Mouse (Mus musculus) midbrain, embryonic 16.5 days (tissue): ENCODE measurements around the gene Gm14085. TPM values are rescaled to one million over a fixed set of nuclear protein-coding genes. Genes with fewer than 3 reads are reported as not detected.

Experiments
- ATAC-seq: fragments of 200-750 bp; cut with Nextera tagmentation; 2 replicates; pipeline ENCODE4 v1.8.0; 2017; ENCODE audit warnings: moderate TSS enrichment
- H3K27ac ChIP-seq: fragments of 300-500 bp; sonication (generic); 2 replicates; pipeline ENCODE4 v1.5.1; 2014; ENCODE audit warnings: mild to moderate bottlenecking, low read length, mixed read lengths
- H3K27me3 ChIP-seq: fragments of 300-500 bp; sonication (generic); 2 replicates; pipeline ENCODE4 v1.6.1; 2014; ENCODE audit warnings: low read depth, low read length, mixed read lengths; ENCODE audit not compliant: control insufficient read depth, insufficient read depth
- H3K36me3 ChIP-seq: fragments of 300-500 bp; sonication (generic); 2 replicates; pipeline ENCODE4 v1.6.1; 2014; ENCODE audit warnings: mild to moderate bottlenecking, low read length, moderate library complexity, mixed read lengths; ENCODE audit not compliant: control insufficient read depth, insufficient read depth
- H3K4me1 ChIP-seq: fragments of 300-500 bp; sonication (generic); 2 replicates; pipeline ENCODE4 v1.6.1; 2014; ENCODE audit warnings: mild to moderate bottlenecking, low read length, mixed read lengths; ENCODE audit not compliant: control insufficient read depth, insufficient read depth
- H3K4me2 ChIP-seq: fragments of 300-500 bp; sonication (generic); 2 replicates; pipeline ENCODE4 v1.6.1; 2014; ENCODE audit warnings: mild to moderate bottlenecking, low read length, mixed read lengths
- H3K4me3 ChIP-seq: fragments of 300-500 bp; sonication (generic); 2 replicates; pipeline ENCODE4 v1.5.1; 2014; ENCODE audit warnings: low read depth, mild to moderate bottlenecking, low read length, moderate library complexity, mixed read lengths
- H3K9ac ChIP-seq: fragments of 300-500 bp; sonication (generic); 2 replicates; pipeline ENCODE4 v1.6.1; 2014; ENCODE audit warnings: low read depth, low read length, mixed read lengths
- H3K9me3 ChIP-seq: fragments of 300-500 bp; sonication (generic); replicated peaks from 2 replicates; pipeline ENCODE4 v1.6.1; 2014; ENCODE audit warnings: mild to moderate bottlenecking, low read length, mixed read lengths; ENCODE audit not compliant: control insufficient read depth, poor library complexity, severe bottlenecking
- WGBS: fragments of 180-500 bp; shearing (Covaris S2); extraction: QIAGEN DNeasy Blood & Tissue Kit; methylation state at CpG from one replicate; pipeline ENCODE4 v1.1.7; 2014; 5-methylcytosine and 5-hydroxymethylcytosine counted together
- polyA plus RNA-seq: library from polyadenylated mRNA; unstranded; fragments of >200 nt; fragmentation: Nextera tagmentation; extraction: Ambion mirVana; gene quantifications from 2 replicates; pipeline ENCODE4 v1.2.1, GENCODE M21; 2015

The Gm14085 gene
- polyA plus RNA-seq, 1 experiment from 2014 or later: 0.06 TPM

- no peak for ATAC-seq
- Histone ChIP-seq H3K4me2 (no peak overlapping the region), H3K36me3 (no peaks in the 10 kb centered on the region), H3K4me1 (no peaks in the 10 kb centered on the region), H3K4me3 (no peak overlapping the region), H3K9me3 (no peaks in the 10 kb centered on the region), H3K27ac (no peak overlapping the region), H3K27me3 (no peaks in the 10 kb centered on the region), H3K9ac (no peak overlapping the region)
- 80% methylated on average over 4 of the region's 4 CpGs for WGBS
These were observed 86.6 kb downstream of the Gm14085 start for GRCm38 (mm10) chr2:122571326-122571725.

- H3K4me1 ChIP-seq: no peaks in the 10 kb centered on the region
- WGBS: 83% methylated on average over 1 of the region's 1 CpGs
- no peaks in the 10 kb centered on the region for H3K36me3 ChIP-seq
- H3K27ac ChIP-seq: no peak overlapping the region
- H3K9ac ChIP-seq: no peak overlapping the region
- H3K4me2 ChIP-seq: no peak overlapping the region
- no peak for ATAC-seq
- no peaks in the 10 kb centered on the region for H3K27me3 ChIP-seq
- H3K9me3 ChIP-seq: no peaks in the 10 kb centered on the region
- H3K4me3 ChIP-seq: no peak overlapping the region
These were observed 87.7 kb downstream of the Gm14085 start for GRCm38 (mm10) chr2:122572438-122572837.

GRCm38 (mm10) chr2:122575470-122575869 is 90.7 kb downstream of the Gm14085 start:
- H3K27ac ChIP-seq: no peak overlapping the region
- no peaks in the 10 kb centered on the region for H3K9me3 ChIP-seq
- no peak overlapping the region for H3K4me2 ChIP-seq
- H3K9ac ChIP-seq: no peak overlapping the region
- H3K27me3 ChIP-seq: no peaks in the 10 kb centered on the region
- H3K4me1 ChIP-seq: no peaks in the 10 kb centered on the region
- H3K4me3 ChIP-seq: no peak overlapping the region
- no peak for ATAC-seq
- no peaks in the 10 kb centered on the region for H3K36me3 ChIP-seq
- WGBS: 77% methylated on average over 11 of the region's 11 CpGs

GRCm38 (mm10) chr2:122576295-122576694 is 91.6 kb downstream of the Gm14085 start:
- H3K27me3 ChIP-seq: no peaks in the 10 kb centered on the region
- H3K4me3 ChIP-seq: no peak overlapping the region
- H3K9me3 ChIP-seq: no peaks in the 10 kb centered on the region
- no peak overlapping the region for H3K4me2 ChIP-seq
- no peaks in the 10 kb centered on the region for H3K4me1 ChIP-seq
- no peaks in the 10 kb centered on the region for H3K36me3 ChIP-seq
- H3K27ac ChIP-seq: no peak overlapping the region
- H3K9ac ChIP-seq: no peak overlapping the region
- WGBS: 60% methylated on average over 5 of the region's 5 CpGs
- no peak for ATAC-seq

GRCm38 (mm10) chr2:122577316-122577715 is 92.6 kb downstream of the Gm14085 start:
- 83% methylated on average over 1 of the region's 1 CpGs for WGBS
- H3K9me3 ChIP-seq: no peaks in the 10 kb centered on the region

More at GRCm38 (mm10) chr2:122577316-122577715, 92.6 kb downstream of the Gm14085 start:
- Histone ChIP-seq H3K9ac (no peak overlapping the region), H3K27ac (no peak overlapping the region), H3K4me2 (no peak overlapping the region), H3K4me1 (no peaks in the 10 kb centered on the region), H3K36me3 (no peaks in the 10 kb centered on the region), H3K27me3 (no peaks in the 10 kb centered on the region), H3K4me3 (no peak overlapping the region)
- ATAC-seq: no peak

Other genes starting within 250 kb of the Gm14085 start
- gene Duox2, start 186.5 kb upstream of the Gm14085 start, polyA plus RNA-seq: 0.03 TPM in 1 of 2 replicates, not detected in the other
- 0.19 and 0.26 TPM in 2 replicates for gene Duoxa2, start 186.0 kb upstream of the Gm14085 start, polyA plus RNA-seq
- gene Duoxa1, start 171.2 kb upstream of the Gm14085 start, polyA plus RNA-seq: 0.17 and 0.26 TPM in 2 replicates
- gene Duox1, start 169.3 kb upstream of the Gm14085 start, polyA plus RNA-seq: 0.07 and 0.11 TPM in 2 replicates
- gene Shf, start 115.8 kb upstream of the Gm14085 start, polyA plus RNA-seq: 8.9 and 9.5 TPM in 2 replicates
- gene Slc28a2, start 58.5 kb upstream of the Gm14085 start, polyA plus RNA-seq: not detected in 2 replicates
- gene Gatm, start 126.4 kb downstream of the Gm14085 start, polyA plus RNA-seq: 45.2 and 56.3 TPM in 2 replicates
- gene AA467197, start 152.0 kb downstream of the Gm14085 start, polyA plus RNA-seq: 0.30 TPM in 1 of 2 replicates, not detected in the other
- 5.8 and 6.5 TPM in 2 replicates for gene Slc30a4, start 217.7 kb downstream of the Gm14085 start, polyA plus RNA-seq